Mouse (Mus musculus): Measurements from ENCODE around the gene Ppp1r15a.
"Not testable (repeated sequence)": the region's sequence is repeated elsewhere in the genome, so short reads cannot be mapped to it uniquely, and the experiment has no call there.

Gene Ppp1r15a

DNA sequence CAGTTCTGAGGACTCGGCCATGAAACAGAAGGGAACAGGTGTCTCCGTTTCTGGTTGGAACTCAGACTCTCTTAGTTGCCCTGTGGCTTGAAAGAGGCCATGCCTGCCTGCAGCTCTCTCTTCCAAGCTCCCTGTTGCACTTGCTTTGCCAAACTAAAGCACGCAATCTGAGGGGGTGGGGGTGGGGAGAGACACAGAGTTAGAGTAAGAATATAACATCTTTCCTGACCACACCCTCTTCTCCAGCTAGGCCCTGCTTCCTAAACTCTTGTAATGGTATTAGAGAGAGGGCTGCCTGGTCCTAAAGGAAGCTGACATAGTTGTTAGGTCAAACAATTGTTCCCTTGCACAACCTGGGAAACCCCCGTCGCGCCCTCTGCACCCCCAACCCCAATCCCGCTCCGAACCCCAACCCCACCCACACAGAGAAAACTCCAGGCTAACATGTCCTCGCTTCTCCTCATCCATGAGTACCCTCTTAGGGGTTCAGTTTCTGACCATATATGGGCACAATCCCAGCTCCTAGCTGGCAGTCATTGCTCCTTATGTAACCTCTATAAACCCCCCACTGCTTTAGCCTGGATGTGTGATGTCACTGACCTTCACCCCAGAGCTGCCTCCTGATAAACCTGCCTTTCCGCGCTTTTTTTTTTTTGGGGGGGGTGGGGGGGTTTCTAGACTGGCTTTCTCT is 24.9 kb upstream of the Ppp1r15a start:
- DNase-seq: no peak

DNA sequence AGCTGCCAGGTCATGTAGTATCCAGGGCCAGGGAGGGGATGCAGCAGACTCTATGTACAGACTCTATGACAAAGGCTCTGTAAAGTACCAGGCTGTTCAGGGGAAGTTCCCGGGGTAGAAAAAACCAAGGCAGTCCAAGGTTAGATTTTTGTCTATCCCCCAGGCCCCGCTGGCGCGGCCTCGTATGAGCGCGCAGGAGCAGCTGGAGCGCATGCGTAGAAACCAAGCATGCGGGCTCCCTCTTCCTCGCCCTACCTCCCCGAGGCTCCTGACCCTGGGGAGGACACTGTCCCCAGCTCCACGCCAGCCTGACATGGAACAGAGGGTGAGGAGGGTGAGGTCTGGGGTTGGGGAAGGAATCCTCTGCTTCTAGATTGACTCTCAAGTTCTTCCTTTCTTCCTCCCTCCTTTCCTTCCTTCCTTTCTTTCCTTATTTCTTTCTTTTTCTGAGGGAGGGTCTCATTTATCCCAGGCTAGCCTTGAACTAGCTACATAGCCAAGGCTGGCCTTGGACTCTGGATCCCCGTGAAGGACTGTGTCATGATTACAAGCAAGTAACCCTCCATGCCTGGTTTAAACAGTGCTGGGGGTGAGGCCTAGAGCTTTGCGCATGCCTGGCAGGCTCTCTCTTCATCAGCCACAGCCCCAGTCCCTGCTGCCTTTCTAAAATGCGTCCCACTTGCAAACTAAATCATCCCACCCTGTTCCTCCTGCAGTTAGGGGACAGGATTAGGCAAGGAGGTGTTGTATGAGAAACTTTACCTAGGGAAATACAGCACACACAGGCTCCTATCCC is 23.8 kb upstream of the Ppp1r15a start:
- no peak for DNase-seq

DNA sequence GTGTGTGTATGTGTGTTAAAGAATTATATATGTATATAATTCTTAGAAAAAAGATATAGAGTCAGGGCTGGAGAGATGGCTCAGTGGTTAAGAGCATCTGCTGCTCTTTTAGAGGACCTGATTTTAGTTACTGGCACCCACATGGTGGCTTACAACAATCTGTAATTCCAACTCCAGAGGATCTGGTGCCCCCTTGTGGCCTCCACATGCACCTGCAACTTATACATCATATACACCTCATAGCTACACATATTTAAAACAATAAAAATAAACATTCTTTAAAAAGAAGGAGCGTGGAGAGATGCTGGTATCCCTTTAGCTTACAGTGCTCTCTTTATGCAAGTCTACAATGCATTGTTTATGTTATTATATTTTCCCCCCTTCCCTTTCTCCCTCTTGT is 18.5 kb upstream of the Ppp1r15a start:
- no peak for DNase-seq

DNA sequence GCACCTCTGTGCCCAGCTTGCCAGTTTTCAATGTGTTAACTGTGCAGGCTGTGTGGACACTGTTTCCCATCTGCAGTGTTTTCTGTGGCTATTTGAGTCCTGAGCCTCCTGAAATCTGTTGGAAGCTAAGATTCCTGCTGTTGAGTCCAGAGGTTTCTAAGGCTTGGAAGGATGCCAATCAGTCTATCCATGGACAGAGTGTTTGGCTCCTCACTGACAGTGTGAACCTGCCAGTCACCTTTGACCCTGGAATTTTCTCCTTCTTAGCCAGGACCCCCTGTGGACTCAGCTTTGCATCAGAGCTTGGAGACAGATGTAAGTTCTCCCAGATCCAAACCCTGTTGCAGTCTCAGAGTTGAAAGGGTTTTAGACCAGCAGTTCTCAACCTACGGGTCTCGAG is 14.1 kb upstream of the Ppp1r15a start:
- DNase-seq: no peak

DNA sequence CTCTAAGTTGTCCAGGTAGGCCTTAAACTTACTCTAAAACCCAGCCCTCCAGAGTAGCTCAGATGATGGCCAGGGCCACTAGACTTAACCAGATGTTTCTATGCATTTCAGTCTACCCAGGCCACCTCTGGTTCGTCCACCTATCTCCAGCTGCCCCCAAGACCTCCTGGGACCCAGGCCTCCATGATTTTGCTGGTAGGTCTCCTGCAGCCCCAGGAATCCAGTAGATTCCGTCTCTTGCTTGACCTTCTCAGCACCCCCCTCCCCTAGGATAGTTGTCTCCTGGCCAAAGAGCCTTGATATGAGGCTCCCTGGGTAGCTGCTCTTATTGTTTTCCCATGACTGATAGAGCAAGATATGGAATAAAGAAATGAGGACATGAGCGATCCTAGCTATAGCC is 13.0 kb upstream of the Ppp1r15a start:
- DNase-seq: no peak

DNA sequence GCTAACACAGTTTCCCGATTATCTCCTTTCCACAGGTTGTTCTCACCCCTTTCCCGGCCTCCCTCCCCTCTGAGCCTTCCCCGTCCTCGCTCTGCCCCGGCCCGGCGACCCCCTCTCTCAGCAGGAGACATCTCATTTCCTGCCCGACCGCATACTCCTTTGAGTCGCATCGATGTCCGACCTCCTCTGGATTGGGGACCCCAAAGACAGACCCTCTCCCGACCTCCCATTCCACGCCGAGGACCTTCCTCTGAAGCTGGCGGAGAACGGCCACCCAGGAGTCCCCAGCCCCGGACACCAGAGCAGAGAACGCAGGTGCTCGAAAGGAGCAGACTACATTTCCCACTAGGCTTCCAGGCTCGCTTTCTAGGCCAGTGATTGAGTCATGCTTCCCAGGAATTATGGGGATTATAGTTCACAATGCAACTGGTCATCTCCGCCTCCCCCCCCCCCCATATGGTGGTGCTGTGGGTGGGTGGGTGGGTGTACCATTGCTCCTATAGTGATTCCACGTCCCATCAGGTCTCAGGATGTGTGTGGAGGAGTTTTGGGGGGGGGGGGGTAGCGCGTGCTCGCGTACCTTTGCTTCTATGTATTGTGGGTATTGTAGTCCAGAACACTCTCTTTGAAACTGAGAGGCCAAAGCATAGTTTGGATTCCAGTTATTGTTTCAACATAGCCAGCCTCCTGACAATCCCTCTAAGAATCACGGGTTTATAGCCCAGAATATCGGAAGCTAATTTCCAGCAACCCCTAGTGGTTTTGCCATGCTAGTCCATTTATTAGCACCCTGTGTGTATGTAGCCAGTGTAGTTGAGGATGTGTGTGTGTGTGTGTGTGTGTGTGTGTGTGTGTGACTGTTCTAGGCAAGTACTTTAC is 12.3 kb upstream of the Ppp1r15a start:
- peak; percentile 59 to 75 for DNase-seq

DNA sequence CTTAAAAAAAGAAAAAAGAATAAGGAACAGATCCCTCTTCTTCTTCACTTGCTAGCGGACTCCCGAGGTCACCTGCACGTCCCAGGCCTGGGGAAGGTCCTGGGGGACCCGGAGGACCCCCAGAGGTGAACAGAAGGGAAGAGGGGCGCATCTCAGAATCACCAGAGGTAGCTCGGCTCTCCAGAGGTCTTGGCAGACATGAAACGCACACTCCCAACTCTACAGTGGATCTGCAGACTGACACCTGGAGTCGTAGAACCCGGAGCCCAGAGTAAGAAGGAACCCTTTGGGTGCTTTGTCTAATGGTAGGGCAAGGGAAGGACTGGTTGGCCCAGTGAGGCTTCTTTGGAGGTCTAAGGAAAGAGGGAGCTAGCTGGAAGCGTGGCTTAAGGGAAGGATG is 11.5 kb upstream of the Ppp1r15a start:
- DNase-seq: no peak

DNA sequence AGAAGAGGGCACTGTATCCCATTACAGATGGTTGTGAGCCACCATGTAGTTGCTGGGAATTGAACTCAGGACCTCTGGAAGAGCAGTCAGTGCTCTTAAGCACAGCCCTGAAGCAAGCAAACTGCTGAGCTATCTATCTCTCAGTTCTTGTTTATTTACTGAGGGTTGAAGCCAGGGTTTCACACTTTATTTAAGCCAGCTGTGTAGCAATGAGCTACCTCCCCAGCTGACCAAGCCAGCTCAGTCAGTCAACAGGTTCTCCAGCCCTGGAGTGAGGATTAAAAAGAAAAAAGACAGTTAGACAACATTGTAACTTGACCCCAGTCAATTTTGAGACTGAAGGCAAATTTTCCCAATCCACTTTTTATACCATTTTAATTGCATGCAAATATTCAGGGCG is 9.6 kb upstream of the Ppp1r15a start:
- DNase-seq: no peak

DNA sequence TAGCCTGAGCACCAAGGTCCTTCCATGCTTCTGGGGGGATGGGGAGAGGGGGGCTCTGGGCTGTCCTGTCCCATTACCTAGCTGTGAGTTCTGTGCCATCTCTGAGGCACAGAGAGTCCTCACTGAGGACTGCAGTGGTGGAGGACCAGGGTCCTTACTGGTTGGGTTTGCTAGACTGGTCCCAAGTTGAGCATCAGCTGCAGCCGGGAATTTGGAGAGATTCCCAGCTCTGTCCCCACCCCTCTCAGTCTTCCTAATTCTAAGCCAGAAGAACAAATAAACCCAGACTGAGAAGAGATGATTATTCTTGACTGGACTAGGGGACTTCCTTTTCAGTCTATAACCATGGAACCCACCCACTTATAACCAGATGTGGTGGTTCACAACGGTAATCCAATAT is 4.6 kb upstream of the Ppp1r15a start:
- peak in 1 of 2 experiments; percentile 68 for DNase-seq

DNA sequence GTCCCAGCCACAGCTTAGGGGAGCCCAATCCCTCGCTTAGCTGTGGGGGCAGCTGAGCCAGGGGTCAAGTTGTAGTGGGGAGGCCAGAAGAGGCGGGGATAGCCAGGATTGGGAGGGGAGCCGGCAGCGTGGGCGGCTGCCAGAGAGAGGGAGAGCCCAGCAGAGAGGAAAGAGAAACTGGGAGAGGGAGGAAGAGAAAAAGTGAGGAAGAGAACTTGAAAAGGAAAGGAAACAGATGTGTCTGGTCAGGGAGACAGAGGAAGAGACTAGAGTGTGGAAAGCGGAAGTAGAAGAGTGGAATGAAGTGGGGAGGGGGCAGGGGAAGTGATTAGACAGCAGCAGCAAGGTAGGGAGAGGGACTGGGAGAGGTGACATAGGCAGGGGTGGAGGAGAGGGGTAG is 3.4 kb upstream of the Ppp1r15a start:
- DNase-seq: peak; percentile 65 to 74

DNA sequence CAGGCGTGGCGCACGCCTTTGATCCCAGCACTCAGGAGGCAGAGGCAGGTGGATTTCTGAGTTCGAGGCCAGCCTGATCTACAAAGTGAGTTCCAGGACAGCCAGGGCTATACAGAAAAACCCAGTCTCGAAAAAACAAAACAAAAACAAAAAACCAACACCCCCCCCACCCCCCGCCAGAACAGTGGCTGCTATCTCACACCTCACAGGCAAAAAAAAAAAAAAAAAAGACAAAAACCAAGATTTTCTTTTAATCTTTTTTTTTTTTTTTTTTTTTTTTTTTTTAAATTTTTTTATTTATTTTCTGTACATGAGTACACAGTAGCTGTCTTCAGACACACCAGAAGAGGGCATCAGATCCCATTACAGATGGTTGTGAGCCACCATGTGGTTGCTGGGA is 1.1 kb upstream of the Ppp1r15a start:
- DNase-seq: not testable (repeated sequence)

DNA sequence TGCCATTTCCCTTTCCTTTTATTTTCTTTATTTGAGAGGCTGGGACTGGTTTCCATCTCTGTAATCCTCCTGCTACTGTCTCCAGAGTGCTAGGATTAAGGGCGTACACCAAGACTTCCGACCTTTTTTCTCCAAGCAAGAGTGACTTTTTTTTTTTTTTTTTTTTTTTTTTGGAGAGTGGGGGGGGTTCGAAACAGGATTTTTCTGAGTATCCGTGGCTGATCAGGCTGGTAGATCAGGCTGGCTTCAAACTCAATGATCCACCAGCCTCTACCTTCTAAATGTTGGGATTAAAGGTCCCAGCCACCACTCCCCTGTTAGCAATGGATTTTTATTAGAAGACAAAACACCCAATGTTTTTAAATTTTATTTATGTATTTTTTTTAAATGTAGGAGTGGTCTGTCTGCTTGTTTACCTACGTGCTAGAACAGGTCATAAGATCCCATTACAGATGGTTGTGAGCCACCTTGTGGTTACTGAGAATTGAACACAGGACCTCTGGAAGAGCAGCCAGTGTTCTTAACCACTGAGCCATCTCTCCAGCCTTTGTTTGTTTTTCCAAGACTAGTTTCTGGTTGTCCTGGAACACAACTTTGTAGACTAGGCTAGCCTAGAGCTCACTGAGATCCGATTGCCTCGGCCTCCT is 529 bp upstream of the Ppp1r15a start:
- DNase-seq: no peak

DNA sequence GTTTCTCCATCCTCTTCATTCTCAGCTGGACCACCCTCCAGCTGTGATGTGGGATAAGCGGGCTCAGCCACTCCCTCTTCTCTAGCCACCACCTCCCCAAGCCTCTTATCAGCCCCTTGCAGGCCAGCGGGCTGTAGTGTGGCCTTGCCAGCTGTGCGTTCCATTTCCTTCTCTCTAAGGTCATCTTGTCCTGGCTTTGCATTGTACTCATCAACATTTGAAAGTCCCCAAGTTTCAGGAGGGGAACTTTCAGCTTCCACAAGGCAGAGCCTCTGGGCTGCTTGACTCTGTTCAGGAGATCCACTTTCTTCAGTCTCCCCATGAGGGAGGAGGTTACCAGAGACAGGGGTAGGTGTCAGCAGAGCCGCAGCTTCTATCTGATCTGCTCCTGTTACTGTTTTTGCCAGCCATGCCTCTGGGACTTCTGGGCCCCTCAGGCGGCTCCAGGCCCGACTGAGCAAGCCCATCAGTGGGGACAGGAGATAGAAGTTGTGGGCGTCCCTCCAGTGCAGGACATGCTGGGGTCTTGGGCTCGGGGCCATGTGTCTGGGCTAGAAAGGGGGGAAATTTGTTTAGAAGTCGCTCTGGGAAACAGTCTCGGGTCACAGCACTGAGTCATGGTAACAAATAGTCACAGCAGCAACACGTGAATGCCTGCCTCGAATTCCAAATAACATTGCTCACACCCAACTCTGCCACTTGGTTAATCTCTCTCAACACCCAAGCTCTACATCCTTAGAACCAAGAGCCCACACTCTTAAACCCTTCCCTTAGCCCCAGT is 1.0 kb downstream of the Ppp1r15a start:
- DNase-seq: peak in 1 of 2 experiments; percentile 43

DNA sequence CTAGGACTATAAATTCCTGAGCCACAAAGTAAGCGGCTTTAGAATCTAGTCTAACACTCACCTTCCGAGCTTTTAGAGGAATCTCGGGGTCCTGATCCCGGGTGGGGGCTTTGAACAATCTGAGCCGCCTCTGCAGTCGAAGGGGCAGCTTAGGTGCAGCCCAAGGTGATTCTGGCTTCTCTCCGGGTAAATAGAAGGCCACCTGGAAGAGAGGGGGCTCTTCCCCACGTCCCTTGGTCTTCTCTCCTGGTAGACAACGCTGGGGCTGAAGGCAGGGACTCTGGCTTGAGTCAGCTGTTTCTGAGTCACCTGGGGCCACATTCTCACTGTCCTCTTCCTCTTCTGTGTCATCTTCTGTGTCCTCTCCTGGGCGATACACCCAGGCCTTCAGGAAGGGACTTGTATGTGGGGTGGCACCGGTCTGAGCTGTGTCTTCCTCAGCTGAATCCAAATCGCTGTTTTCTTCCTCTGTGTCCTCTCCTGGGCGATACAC is 2.3 kb downstream of the Ppp1r15a start:
- DNase-seq: no peak

DNA sequence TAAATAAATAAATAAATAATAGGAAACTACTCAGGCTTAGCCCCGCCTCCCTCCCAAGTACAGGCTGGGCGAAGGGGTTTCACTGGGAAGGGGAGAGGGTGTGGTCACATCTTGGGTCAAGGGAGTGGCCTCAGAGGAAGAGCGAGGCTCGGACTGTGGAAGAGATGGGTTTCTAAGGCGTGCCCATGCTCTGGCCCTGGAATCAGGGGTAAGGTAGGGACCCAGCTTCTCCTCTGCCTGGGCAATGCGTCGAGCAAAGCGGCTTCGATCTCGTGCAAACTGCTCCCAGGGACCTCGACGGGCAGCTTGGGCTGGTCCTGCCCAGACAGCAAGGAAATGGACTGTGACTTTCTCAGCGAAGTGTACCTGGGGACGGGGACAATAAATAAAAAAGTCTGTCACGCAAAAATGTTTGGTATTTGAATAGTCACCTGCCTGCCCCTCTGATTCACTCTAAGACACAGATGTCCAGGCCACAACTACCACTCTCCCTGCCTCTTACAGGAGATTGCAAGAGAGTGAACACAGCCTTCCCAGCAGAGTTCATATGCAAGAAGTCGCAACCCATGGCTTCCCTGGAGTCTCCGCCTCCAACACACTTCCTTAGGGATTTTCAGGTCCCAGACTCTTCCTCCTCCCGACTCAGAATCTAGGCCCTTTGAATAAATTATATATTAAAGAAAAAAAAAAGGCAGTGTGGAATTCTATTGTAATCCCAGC is 3.0 kb downstream of the Ppp1r15a start:
- peak in 1 of 2 experiments; percentile 34 for DNase-seq

DNA sequence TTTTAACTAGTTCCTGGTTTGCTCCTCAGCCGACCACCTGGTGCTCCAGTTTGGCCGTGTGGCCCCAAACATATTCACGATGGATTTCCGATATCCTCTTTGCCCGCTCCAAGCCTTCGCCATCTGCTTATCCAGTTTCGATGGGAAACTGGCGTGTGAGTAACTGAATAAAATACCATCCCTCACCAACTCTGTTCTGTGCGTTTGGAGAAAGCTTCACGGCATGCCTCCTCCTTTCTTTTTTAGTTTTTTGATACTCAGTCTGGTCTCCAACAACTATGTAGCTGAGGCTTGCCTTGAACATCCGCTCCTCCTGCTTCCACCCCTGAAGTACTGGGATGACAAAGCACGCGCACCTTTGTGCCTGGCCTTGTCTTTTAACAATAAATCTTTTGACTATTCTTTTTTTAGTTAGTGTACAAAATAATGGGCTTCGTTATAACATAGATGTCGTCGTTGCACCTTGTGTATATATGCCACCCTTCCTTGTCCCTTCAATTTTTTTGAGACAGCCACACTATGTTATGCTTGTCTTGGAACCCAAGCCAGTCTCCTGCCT is 3.8 kb downstream of the Ppp1r15a start:
- DNase-seq: no peak

DNA sequence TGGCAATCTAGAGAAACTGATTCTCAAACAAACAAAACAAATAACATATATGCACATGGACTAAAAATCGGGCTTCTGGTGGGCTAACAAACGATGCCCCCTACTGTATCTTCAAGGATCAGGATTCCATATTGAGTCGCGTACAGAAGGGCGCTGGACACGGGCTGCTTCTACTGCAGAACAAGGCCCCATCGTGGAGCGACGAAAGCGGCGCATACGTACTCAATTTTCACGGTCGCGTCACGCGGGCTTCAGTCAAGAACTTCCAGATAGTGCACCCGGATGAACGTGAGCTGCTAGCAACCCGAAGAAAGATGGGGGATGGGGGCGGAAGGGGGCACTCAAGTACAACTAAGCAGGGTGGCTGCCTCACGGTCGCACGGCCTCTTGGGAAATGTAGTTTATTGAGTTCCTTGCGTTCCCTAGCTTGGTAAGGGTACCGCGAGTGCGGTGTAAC is 4.3 kb downstream of the Ppp1r15a start:
- DNase-seq: peak; percentile 88 to 93

DNA sequence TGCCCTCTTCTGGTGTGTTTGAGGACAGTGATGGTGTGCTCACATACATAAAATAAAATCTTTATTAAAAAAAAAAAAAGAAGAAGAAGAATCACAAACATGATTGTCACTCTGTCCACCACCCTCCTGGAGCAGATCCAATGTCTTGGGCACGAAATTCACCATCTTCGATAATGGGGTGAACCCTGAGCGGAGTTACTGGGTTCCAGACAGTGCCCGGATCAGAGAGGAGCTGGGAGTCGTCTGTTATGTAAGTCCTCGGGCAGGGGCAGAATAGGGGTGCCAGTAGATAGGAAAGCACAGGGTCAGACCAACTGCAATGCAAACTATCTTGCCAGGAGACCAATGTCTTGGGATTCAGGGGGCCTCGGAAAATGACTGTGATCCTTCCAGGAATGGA is 5.5 kb downstream of the Ppp1r15a start:
- DNase-seq: no peak

DNA sequence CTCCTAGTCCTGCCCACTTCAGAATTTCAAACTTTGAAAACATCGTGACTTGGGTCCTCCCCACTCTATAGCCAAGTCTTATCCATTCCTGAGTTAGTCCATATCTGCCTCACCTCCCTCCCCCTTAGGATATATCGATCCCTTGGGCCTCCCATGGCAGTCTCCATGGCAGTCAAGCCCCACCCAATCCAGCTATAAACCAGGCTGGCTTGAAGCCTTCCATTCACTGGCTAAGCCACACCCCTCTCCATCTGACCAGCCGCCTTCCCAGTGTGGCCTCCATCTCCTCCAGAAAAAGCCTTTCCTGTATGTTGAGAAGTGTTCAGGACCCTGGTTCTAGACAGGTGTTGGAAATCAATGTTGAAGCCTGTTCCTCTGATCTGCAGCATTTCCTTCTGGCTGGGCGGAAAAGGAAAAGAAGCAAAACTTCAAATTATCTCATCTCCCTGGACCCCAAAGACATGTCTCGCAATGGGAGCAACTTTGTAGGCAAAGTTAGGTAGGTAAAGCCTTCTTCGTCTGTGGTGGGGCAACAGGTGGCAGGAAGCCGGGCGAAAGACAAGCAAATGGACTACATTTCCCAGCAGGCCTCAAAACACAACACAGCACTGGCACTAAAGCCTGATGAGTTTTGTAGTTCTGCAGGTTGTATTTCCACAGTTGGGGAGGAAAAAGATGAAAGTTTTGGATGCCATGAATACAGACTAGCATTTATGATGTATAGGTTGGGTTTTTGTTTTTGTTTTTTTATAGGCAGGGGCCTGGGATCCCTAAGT is 6.5 kb downstream of the Ppp1r15a start:
- no peak for DNase-seq

DNA sequence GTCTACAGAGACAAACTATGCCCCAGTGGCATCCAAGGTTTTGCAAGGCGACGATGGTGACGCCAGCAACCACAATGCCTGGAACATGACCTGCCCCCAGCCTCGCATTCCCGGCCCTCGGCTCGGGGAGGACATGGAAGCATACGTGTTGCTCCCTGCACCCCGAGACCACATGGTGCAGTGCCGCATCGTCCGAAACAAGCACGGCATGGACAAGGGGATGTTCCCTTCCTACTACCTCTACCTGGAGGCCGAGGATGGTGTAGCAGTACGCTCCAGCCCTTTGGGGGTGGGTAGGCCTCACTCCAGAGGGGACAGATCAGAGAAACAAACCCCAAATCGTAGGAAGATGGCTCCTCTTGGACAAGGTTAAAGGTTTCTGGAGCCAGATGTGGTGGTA is 7.5 kb downstream of the Ppp1r15a start:
- no peak for DNase-seq

All from kidney, postnatal 4 days (tissue).